Mouse (Mus musculus): ENCODE results near the gene Uqcrq. TPM values are rescaled to one million over a fixed set of nuclear protein-coding genes. Genes with fewer than 3 reads are reported as not detected.
"Not testable (repeated sequence)": the region's sequence is repeated elsewhere in the genome, so short reads cannot be mapped to it uniquely, and the experiment has no call there.

Gene Uqcrq
- polyA plus RNA-seq, 1 experiment: 310 TPM

DNA sequence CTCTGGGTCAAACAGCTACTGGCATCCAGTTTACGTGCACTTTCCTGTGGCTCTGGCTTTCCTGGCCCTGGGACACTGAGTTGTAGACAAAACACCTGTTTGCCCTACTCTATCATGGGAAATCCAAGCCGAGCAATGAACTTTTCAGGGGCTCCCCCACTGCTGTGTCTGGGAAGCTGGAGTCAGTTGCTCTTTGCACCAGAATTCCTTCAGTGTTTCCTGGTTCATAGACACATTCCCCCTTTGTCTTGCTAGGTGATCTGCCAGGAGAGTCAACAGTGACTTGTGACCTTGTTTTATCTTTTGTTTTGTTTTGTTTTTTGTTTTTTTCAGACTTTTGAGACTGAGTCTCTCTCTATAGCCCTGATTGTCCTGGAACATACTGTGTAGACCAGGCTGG lies 20.7 kb upstream of the Uqcrq start:
- no peak for DNase-seq (ENCODE audit: low spot score)

- DNase-seq (ENCODE audit: low spot score): no peak
Observed at GRCm38 (mm10) chr11:53450070-53450705, 19.6 kb upstream of the Uqcrq start.

DNA sequence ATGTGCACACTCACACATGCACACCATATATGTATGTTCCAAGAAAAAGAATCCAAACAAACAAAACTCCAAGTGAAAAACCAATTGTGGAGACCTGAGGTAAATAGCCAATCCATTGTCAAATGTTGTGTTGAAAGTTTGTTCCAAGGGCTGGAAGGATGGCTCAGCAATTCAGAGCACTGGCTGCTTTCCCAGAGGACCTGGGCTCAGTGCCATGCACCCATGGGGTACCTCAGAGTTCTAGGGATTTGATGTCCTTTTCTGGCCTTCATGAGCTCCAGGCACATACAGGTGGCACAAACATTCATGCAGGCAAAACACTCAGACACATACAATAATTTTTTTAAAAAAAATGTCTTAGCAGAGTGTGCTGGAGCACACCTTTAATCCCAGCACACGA lies 17.9 kb upstream of the Uqcrq start:
- DNase-seq (ENCODE audit: low spot score): no peak

DNA sequence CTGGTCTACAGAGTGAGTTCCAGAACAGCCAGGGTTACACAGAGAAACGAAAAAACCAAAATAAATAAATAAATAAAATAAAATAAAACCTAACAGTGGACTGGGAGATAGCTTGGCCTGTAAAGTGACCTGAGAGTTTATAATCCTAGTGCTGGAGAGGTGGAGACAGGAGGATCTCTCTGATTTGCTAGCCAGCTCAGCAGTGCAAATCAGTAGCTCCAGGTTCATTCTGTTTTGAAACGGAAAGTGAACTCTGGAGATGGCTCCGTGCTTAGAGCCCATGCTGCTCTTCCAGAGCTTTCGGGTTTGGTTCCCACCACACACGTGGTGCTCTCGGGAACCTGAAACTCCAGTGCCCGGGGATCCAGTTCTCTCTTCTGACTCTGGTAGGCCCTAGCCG lies 17.4 kb upstream of the Uqcrq start:
- no peak for DNase-seq (ENCODE audit: low spot score)

DNA sequence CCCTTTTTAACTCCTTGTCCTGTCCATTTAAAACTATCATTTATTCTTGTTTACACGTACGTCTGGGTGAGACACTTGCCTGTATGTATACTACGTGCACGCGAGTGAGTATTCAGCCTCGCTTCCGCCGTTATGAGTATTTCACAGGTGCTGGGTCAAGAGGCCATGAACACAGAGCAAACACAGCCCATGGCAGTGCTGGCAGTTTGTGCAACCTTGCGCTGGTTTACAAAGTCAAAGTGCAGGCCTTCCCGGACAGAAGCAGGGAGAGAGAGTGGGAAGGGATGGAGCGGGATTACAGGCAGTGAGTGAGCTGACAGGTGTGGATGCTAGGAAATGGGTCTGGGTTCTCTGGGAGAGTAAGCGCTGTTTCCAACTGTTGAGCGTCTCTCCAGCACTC lies 15.6 kb upstream of the Uqcrq start:
- no peak for DNase-seq (ENCODE audit: low spot score)

DNA sequence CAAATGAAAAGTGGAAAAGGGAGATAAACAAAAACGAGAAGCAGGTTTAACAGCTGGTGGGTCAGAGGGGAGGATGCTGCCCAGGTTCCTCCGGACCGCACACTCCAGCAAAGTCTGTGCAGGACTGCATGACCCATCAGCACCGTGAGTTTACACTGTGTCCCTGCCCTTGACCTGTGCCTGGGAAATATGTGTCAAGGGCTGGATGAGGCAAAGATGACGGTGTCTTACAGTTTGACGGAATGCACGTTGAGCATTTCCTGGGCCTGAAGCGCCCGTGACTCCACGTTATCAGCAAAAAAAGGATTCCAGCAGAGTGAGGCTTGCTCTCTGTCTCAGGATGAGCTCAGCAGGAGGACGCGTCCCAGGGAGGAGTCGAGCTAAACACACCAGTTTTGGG lies 14.9 kb upstream of the Uqcrq start:
- no peak for DNase-seq (ENCODE audit: low spot score)

DNA sequence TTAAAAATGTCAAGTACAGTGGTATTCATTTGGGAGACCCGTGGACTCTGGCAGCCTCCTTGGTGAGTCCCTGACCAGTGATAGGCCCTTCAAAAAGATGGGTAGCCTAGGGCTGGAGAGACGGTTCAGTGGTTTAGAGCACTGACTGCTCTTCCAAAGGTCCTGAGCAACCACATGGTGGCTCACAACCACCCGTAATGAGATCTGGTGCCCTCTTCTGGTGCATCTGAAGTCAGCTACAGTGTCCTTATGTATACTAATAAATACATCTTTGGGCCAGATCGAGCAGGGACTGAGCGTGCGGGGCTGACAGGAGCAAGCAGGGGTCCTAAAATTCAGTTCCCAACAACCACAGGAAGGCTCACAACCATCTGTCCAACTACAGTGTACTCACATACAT lies 13.2 kb upstream of the Uqcrq start:
- no peak for DNase-seq (ENCODE audit: low spot score)

GRCm38 (mm10) chr11:53441921-53442320 lies 11.3 kb upstream of the Uqcrq start:
- DNase-seq (ENCODE audit: low spot score): no peak

GRCm38 (mm10) chr11:53436338-53436737 lies 5.7 kb upstream of the Uqcrq start:
- DNase-seq (ENCODE audit: low spot score): no peak

DNA sequence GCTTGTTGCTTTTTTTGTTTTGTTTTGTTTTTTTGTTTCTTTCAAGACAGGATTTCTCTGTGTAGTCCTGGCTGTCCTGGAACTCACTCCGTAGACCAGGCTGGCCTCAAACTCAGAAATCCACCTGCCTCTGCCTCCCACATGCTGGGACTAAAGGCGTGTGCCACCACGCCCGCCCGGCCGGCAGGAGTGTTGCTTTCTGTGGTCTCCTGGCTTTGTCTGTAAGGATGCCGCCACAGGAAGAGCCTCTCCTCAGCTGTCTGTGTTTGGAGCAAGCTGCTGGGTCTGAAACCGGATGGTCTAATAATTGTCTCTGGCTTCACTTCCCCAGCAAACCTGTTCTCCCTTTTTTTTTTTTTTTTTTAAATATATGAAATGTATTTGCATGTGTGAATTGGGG lies 4.9 kb upstream of the Uqcrq start:
- no peak for DNase-seq (ENCODE audit: low spot score)

DNA sequence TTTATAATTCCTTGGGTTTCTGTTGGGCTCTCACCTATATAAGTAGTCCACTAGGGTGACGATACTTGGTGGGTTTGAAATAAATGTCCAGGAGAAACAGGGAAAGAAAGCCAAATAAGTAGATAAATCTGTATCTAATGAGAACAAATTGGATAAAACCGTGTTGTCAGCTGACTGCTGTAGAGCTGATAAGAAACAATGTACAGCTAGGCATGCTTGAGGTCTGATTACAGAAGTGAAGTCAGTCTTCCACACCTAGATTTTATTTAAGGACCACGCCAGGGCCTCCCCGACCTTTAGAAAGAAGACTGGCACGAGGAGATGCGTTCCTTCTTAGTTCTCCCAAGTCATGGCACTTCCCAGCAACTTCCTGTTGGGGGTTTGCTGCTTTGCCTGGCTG lies 2.4 kb upstream of the Uqcrq start:
- no peak for DNase-seq (ENCODE audit: low spot score)

DNA sequence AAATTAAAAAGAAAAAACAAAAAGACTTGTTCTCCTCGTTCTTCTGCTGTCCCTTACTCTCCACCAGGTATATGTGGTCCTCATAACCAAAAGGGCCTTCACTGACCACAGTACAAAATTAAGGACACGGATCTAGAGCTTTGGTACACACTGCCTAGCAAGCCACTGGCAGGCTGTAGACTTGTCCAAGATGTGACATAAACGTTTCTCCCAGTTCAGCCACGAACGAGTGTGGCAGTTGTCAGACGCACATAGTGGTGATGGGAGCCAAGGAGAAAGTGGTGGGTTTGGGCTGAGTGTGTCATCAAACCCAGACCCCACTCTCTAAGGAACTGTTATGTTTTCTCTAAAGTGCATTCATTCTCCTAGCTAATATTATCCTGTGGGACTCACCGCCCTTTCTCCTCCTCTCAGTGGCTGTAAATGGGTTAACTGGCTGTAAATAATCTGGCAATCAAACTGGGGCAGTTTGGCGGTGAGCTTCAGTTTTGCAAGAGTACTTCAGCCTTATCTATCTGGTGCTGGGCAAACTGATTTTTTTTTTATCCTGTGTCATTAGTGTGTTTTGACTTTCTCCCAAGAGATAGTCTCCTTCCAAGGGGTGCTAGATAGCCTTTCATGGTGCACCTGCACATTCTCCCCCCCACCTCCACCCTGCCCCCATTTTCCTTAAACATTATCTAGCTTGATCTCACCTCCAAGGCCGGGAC lies 871 bp upstream of the Uqcrq start:
- no peak for DNase-seq (ENCODE audit: low spot score)

GRCm38 (mm10) chr11:53430300-53430669 lies 346 bp downstream of the Uqcrq start:
- DNase-seq (ENCODE audit: low spot score): no peak

GRCm38 (mm10) chr11:53429182-53429581 lies 1.4 kb downstream of the Uqcrq start:
- DNase-seq (ENCODE audit: low spot score): no peak

GRCm38 (mm10) chr11:53428716-53429057 lies 1.9 kb downstream of the Uqcrq start:
- no peak for DNase-seq (ENCODE audit: low spot score)

DNA sequence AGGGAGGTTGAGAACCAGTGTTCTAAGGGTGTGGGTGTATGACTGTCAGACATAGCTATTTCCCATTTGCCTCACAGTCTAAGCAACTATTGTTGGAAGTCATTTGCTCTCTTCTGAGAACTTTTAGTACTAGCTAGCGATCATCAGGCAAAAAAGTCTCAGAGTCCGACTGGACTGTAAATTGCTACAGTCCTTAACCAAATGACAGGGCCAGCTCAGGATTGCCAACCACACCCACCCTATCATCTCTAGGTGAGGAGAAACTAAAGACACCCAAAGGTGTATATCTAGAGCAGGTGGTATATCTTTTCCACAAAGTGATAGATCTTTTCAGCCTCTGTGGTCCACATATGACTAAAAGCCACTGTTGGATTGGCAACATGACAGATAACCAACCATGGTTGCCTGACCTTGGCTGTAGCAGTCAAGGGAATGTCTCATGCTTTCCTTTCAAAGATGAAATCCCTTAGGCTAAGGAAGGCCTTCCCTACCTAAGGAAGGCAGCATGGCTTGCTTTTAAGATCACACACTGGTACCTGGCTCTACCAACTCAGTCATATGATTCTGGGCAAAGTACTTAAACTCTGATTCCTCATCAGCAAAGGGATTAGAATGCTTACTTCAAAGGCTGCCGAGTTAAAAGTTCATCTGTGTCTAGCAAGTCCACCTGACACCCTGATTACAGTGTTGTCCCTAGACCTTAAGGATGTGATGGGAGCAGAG lies 2.5 kb downstream of the Uqcrq start:
- DNase-seq (ENCODE audit: low spot score): no peak

DNA sequence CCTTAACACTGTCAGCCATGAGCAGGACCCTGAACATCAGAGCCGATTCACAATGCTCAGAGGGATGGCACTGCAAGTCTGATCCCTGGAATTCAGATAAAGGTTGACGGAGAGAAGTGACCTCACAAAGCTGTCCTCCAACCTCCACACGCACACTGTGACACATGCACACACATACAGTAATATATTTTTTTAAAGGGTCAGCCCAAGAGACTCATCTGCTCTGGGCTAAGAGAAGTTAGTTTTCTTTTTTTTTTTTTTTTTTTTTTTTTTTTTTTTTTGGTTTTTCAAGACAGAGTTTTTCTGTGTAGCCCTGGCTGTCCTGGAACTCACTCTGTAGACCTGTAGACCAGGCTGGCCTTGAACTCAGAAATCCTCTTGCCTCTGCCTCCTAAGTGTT lies 3.7 kb downstream of the Uqcrq start:
- DNase-seq (ENCODE audit: low spot score): not testable (repeated sequence)

- DNase-seq (ENCODE audit: low spot score): no peak
Observed at GRCm38 (mm10) chr11:53425711-53426255, 4.8 kb downstream of the Uqcrq start.

GRCm38 (mm10) chr11:53425251-53425650 lies 5.4 kb downstream of the Uqcrq start:
- no peak for DNase-seq (ENCODE audit: low spot score)

DNA sequence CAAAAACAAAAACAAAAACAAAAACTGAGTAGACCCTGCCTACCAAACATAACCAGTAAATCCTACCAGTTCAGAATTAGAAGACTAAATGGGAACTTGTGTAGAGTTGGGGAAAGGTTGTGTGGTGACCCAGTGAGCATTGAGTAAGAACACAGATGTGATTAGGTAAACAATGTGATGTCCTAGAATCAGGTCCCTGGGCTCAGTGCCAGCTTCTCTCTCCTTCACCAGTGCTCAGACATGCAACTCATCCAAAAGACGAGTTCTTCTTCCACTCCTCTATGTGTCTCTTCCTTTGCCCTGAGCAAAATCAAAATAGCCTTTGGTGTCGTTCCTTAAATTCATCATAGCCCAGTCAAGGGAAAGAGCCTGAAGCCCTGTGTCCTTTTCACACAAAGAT lies 5.8 kb downstream of the Uqcrq start:
- no peak for DNase-seq (ENCODE audit: low spot score)

DNA sequence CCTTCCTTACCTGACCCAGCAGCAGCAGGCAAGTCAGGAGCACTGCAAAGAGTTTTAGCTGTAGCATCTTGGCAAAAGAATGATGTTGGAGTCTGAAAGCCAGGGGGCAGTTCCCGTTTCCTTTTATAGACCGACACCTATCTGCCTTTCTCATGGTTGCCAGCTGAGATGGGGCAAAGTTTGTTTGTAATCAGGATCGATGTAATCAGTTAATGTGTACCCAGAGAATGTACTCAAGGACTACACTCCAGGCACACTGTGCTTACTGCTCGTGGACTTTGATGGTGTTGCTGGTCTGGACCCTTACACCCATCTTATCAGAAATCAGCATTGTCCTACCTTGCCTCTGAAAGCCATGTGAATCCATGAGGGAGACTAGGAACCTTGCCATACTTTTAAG lies 7.6 kb downstream of the Uqcrq start, which contains the start of gene Leap2:
Leap2 (minus strand) TSS at position 135 of the 400 bp plus-strand sequence.
- no peak for DNase-seq (ENCODE audit: low spot score)

GRCm38 (mm10) chr11:53418048-53418447 lies 12.6 kb downstream of the Uqcrq start:
- DNase-seq (ENCODE audit: low spot score): no peak

- no peak for DNase-seq (ENCODE audit: low spot score)
Observed at GRCm38 (mm10) chr11:53413871-53414270, 16.8 kb downstream of the Uqcrq start.

Data from urinary bladder, adult 2 months (tissue).